Mouse (Mus musculus) left cerebral cortex, adult 6 months (tissue): Measurements from ENCODE around the gene Gm42957. TPM values are rescaled to one million over a fixed set of nuclear protein-coding genes. Genes with fewer than 3 reads are reported as not detected.

ENCODE experiments used
- long read RNA-seq, 2 experiments: library from polyadenylated mRNA; unstranded; transcript quantifications; one replicate each; pipeline ENCODE4 v2.0.0; 2019 to 2020
- polyA plus RNA-seq: library from polyadenylated mRNA; unstranded; fragments of <200 nt; fragmentation: Nextera tagmentation; gene quantifications from 2 replicates; pipeline ENCODE4 v1.2.3, GENCODE M21; 2021

Gm42957 gene
- polyA plus RNA-seq: not detected in 2 replicates
- long read RNA-seq, experiment 1, partial matches to known transcripts: 0 of 3 reads
- long read RNA-seq, experiment 1, other reads (novel, unspliced or antisense): 3 of 3 reads
- long read RNA-seq, experiment 2: 0 reads

GRCm38 (mm10) chr3:96634928-96635879 lies at the start of gene Gm42957, which contains the start of gene Pex11b:
Gene Gm42957, plus strand, starts transcription at chr3:96635474.
Gene Pex11b, plus strand, starts transcription at chr3:96635376.

GRCm38 (mm10) chr3:96593790-96594560 lies 41.3 kb upstream of the Gm42957 start, which contains the start of gene Polr3gl:
Gene Polr3gl, minus strand, starts transcription at chr3:96594181.

GRCm38 (mm10) chr3:96596228-96596707 lies 39.0 kb upstream of the Gm42957 start, which contains the start of gene Ankrd34a:
Gene Ankrd34a, plus strand, starts transcription at chr3:96596636.

GRCm38 (mm10) chr3:96600639-96601250 lies 34.5 kb upstream of the Gm42957 start, which contains the start of gene Lix1l:
Gene Lix1l, plus strand, starts transcription at chr3:96601149.

GRCm38 (mm10) chr3:96629729-96630600 lies 5.3 kb upstream of the Gm42957 start, which contains the start of gene Rbm8a:
Gene Rbm8a, plus strand, starts transcription at chr3:96629933.

GRCm38 (mm10) chr3:96645018-96645649 lies 9.9 kb downstream of the Gm42957 start, which contains the start of gene Itga10:
Gene Itga10, plus strand, starts transcription at chr3:96645584.

GRCm38 (mm10) chr3:96669727-96670468 lies 34.6 kb downstream of the Gm42957 start, which contains the start of gene Ankrd35:
Gene Ankrd35, plus strand, starts transcription at chr3:96670131.

GRCm38 (mm10) chr3:96696198-96696765 lies 61.0 kb downstream of the Gm42957 start, which contains the start of gene Pias3:
Gene Pias3, plus strand, starts transcription at chr3:96696384.

Other genes with a start within 250 kb of the Gm42957 start
- gene BC107364, start 183.2 kb upstream of the Gm42957 start, polyA plus RNA-seq: not detected in 2 replicates
- gene Hfe2, start 110.3 kb upstream of the Gm42957 start, polyA plus RNA-seq: 0.94 and 1.7 TPM in 2 replicates
- 4.3 and 4.7 TPM in 2 replicates for gene Txnip, start 77.5 kb upstream of the Gm42957 start, polyA plus RNA-seq
- 0.40 and 0.42 TPM in 2 replicates for gene Gm16253, start 58.5 kb upstream of the Gm42957 start, polyA plus RNA-seq
- 17.1 and 20.0 TPM in 2 replicates for gene Polr3gl, start 41.3 kb upstream of the Gm42957 start, polyA plus RNA-seq
- gene Ankrd34a, start 38.8 kb upstream of the Gm42957 start, polyA plus RNA-seq: 28.3 and 55.7 TPM in 2 replicates
- 1.2 TPM in 2 replicates for gene Lix1l, start 34.3 kb upstream of the Gm42957 start, polyA plus RNA-seq
- 21.6 and 35.1 TPM in 2 replicates for gene Rbm8a, start 5.5 kb upstream of the Gm42957 start, polyA plus RNA-seq
- 86.5 and 102 TPM in 2 replicates for gene Pex11b, start 98 bp upstream of the Gm42957 start, polyA plus RNA-seq
- 0.05 and 0.06 TPM in 2 replicates for gene Itga10, start 10.1 kb downstream of the Gm42957 start, polyA plus RNA-seq
- 6.1 and 6.7 TPM in 2 replicates for gene Ankrd35, start 34.7 kb downstream of the Gm42957 start, polyA plus RNA-seq
- 10.8 and 15.6 TPM in 2 replicates for gene Pias3, start 60.9 kb downstream of the Gm42957 start, polyA plus RNA-seq
- 10.7 and 12.3 TPM in 2 replicates for gene Nudt17, start 73.1 kb downstream of the Gm42957 start, polyA plus RNA-seq
- gene Polr3c, start 92.2 kb downstream of the Gm42957 start, polyA plus RNA-seq: 18.8 and 21.4 TPM in 2 replicates
- gene Rnf115, start 92.2 kb downstream of the Gm42957 start, polyA plus RNA-seq: 31.0 and 64.8 TPM in 2 replicates
- 0.16 TPM in 1 of 2 replicates, not detected in the other for gene Pdzk1, start 193.8 kb downstream of the Gm42957 start, polyA plus RNA-seq
- gene Cd160, start 193.9 kb downstream of the Gm42957 start, polyA plus RNA-seq: 0.07 and 0.11 TPM in 2 replicates